Mouse (Mus musculus) lung, postnatal 0 days (tissue): ENCODE results near the gene Inpp5a. TPM values are rescaled to one million over a fixed set of nuclear protein-coding genes. Genes with fewer than 3 reads are reported as not detected.

Experiments used
- ATAC-seq: fragments of 200-750 bp; cut with Nextera tagmentation; 2 replicates; pipeline ENCODE4 v1.8.0; 2017; ENCODE audit warnings: moderate library complexity
- DNase-seq: peaks from one replicate; pipeline ENCODE4 v3.0.0-alpha.2; 2016; ENCODE audit warnings: low spot score
- H3K27ac ChIP-seq: fragments of 300-500 bp; sonication (generic); 2 replicates; pipeline ENCODE4 v1.5.1; 2014; ENCODE audit warnings: antibody characterized with exemption, mild to moderate bottlenecking, low read length, mixed read lengths
- H3K27me3 ChIP-seq: fragments of 300-500 bp; sonication (generic); replicated peaks from 2 replicates; pipeline ENCODE4 v1.6.1; 2014; ENCODE audit warnings: low read length, mixed read lengths; ENCODE audit not compliant: insufficient read depth
- H3K36me3 ChIP-seq: fragments of 300-500 bp; sonication (generic); 2 replicates; pipeline ENCODE4 v1.6.1; 2014; ENCODE audit warnings: low read length, mixed read lengths; ENCODE audit not compliant: insufficient read depth
- H3K4me1 ChIP-seq: fragments of 300-500 bp; sonication (generic); 2 replicates; pipeline ENCODE4 v1.6.1; 2014; ENCODE audit warnings: antibody characterized with exemption, low read depth, low read length, mixed read lengths; ENCODE audit not compliant: insufficient read depth
- H3K4me2 ChIP-seq: fragments of 300-500 bp; sonication (generic); replicated peaks from 2 replicates; pipeline ENCODE4 v1.6.1; 2014; ENCODE audit warnings: low read depth, mild to moderate bottlenecking, low read length, moderate library complexity, mixed read lengths
- H3K4me3 ChIP-seq: fragments of 300-500 bp; sonication (generic); 2 replicates; pipeline ENCODE4 v1.5.1; 2014; ENCODE audit warnings: low read depth, low read length
- H3K9ac ChIP-seq: fragments of 300-500 bp; sonication (generic); replicated peaks from 2 replicates; pipeline ENCODE4 v1.6.1; 2014; ENCODE audit warnings: low read depth, mild to moderate bottlenecking
- H3K9me3 ChIP-seq: fragments of 300-500 bp; sonication (generic); 2 replicates; pipeline ENCODE4 v1.6.1; 2016; ENCODE audit warnings: low read length, mixed read lengths
- CTCF ChIP-seq: IDR thresholded peaks from 2 replicates; pipeline ENCODE4 v1.5.1; 2016; ENCODE audit warnings: antibody characterized with exemption, mild to moderate bottlenecking
- EP300 ChIP-seq: IDR thresholded peaks from 2 replicates; pipeline ENCODE4 v1.6.1; 2016; ENCODE audit warnings: antibody characterized with exemption, mild to moderate bottlenecking, control low read depth
- WGBS: fragments of 180-500 bp; shearing (Covaris S2); extraction: QIAGEN DNeasy Blood & Tissue Kit; methylation state at CpG from one replicate; pipeline ENCODE4 v1.1.7; 2014; 5-methylcytosine and 5-hydroxymethylcytosine counted together
- polyA plus RNA-seq: library from polyadenylated mRNA; unstranded; fragments of >200 nt; fragmentation: Nextera tagmentation; extraction: Ambion mirVana; gene quantifications from 2 replicates; pipeline ENCODE4 v1.2.1, GENCODE M21; 2015

Gene Inpp5a
- polyA plus RNA-seq, 1 experiment from 2014 or later, result 41.3 TPM

DNA sequence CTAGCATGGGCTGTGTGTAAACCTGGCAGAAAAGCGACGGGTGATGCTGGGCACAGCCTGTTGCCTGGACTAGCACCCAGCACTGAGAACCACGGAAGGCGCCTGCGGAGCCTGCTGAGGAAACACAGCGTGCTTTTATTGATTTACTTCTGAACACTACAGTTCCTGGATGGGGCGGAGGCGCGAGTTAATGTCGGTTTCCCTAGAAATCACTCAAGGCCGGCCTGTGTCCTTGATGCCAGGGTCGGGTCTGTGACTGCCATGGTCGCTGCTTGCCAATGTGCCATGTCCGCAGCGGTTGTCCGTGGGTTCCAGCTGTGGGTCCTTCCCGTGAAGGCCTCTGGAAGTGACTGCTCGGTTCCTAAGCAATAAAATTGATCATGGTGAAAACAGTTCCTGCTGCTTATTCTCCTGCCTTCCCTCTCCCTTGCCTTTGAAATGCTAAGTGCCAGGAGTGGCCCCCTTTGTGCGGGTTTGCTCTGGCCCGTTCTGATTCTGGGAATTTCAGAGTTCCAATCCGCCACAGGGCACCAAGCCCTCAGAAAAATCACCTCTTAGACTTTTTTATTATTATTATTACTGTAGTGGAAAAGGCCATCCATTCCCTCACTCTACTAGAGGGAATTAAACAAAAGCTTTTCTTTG lies 190.5 kb downstream of the Inpp5a start:
- Histone ChIP-seq H3K27me3 (peaks cover 54% of the 10 kb centered on the region), H3K36me3 (peaks cover 27% of the 10 kb centered on the region), H3K4me1 (peaks cover 17% of the 10 kb centered on the region), H3K27ac (no peak overlapping the region), H3K9ac (no peak overlapping the region), H3K4me2 (no peak overlapping the region), H3K9me3 (no peaks in the 10 kb centered on the region), H3K4me3 (no peak overlapping the region)
- ATAC-seq, result no peak
- DNase-seq, result no peak
- TF ChIP-seq EP300 (no peak), CTCF (no peak)
- 88% methylated on average over 21 of the region's 21 CpGs for WGBS

DNA sequence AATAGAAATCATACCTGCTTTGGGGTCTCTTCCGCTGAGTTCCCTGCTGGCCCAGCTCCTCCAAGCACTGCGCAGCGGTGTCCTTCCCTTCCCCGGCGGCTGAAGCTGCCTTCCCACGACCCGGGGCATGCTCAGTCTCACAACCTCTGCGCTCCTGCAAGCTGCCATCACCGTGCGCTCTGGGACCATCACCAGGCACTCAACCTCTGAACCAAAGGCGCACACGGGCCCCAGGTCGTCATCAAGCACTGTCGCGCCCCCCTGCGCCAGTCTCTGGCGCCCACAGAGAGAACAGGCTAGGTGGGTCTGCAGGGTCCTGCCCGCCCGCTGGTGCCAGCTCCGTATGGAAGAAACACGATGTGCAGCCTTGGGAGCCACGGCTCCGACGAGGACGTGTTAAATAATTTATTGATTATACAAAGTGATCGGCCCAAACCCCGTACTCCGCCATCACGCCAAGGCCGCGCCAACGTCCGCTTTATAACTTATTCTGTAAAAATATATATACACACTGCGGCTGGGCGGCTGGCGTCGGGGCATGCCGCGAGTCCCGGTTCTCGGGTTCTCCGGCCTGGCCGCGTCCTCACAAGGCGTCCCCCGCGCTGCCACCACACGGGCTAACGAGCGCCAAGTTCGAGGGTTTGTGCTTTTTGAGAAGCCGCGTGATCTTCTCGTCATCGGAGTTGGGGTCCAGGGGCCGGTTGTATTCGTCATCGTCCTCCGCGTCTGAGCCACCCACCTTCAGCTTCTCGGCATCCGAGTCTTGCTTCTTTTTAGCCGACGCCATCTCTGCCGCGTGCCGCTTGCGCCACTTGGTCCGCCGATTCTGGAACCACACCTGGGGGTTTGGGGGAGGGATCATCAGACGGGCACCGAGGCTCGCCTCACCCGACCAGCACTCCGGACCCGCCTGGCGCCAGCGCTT lies 192.2 kb downstream of the Inpp5a start:
- H3K4me1 ChIP-seq, result peaks cover 17% of the 10 kb centered on the region
- peaks cover 17% of the 10 kb centered on the region for H3K36me3 ChIP-seq
- H3K4me3 ChIP-seq, result peak overlapping the region; percentile 33
- peaks cover 69% of the 10 kb centered on the region for H3K27me3 ChIP-seq
- H3K9ac ChIP-seq, result no peak overlapping the region
- H3K9me3 ChIP-seq, result no peaks in the 10 kb centered on the region
- WGBS, result 5% methylated on average over 77 of the region's 78 CpGs
- ATAC-seq (no peak), DNase-seq (no peak)
- no peak overlapping the region for H3K27ac ChIP-seq
- TF ChIP-seq EP300 (no peak), CTCF (no peak)
- H3K4me2 ChIP-seq, result peak overlapping the region; percentile 51

DNA sequence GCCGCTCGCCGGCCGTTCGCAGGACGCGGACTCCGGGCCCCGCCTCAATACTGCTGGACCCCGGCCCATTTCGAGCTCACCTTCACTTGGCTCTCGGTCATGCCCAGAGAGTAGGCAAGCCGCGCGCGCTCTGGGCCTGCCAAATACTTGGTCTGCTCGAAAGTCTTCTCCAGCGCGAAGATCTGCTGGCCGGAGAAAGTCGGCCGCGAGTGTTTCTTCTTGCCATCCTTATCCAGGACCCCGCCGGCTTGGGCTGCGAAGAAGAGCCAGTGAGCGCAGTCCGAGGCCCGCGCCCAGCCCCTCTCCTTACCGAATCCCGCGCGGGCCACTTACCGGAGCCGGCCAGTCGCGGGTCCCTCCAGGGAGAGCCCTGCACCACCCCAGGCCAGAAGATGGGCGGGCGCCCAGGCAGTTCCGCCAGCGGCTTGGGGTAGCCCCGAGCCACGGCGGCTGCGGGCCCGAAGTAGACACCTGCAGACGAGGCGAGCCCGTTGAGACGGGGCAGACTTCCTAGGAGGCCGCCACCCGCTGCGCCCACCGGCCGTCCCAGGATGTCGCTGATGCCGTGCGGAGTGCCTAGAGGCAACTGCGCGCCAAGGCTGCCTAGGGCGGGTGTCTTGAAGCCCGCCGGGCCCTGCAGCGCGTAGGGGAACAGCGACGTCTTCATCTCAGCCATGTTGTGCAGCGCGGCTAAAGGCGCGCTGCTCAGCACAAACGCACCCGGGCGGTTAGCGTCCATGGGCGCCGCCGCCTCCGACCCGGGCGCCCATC lies 193.1 kb downstream of the Inpp5a start:
- Histone ChIP-seq H3K4me3 (peak overlapping the region; percentile 33), H3K9ac (no peak overlapping the region), H3K4me1 (peaks cover 17% of the 10 kb centered on the region), H3K9me3 (no peaks in the 10 kb centered on the region), H3K36me3 (peaks cover 17% of the 10 kb centered on the region), H3K27ac (no peak overlapping the region), H3K27me3 (peaks cover 78% of the 10 kb centered on the region), H3K4me2 (peak overlapping the region; percentile 51)
- DNase-seq, result no peak
- WGBS, result 1% methylated on average over 70 of the region's 82 CpGs
- peak; percentile 15; the same call in 1 of the 2 replicates for ATAC-seq
- no peak for TF ChIP-seq CTCF
- no peak for TF ChIP-seq EP300

DNA sequence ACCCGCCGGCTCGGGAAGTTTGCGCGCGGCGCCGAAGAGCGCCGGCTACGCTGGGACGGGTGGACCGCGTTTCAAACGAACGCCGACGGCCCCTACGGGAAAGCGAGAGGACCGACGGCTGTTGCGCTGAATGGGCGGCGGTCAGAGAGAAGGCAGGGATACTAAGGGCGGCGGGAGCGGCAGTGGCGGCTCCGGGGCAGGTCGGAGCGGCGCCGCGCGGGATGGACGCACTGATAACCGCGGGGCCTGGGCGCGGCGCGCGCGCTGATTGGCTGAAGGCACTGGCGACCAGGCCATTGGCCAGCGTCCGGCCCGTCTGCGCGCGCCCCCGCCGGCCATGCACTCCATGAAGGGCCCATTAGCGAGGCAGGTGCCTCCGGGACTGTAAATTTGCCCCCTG lies 193.7 kb downstream of the Inpp5a start, which contains the start of gene Nkx6-2:
Gene Nkx6-2, minus strand, starts transcription at position 203 of the 400 bp plus-strand sequence.
- Histone ChIP-seq H3K27ac (no peak within 1 kb of the TSS), H3K27me3 (peaks cover 83% of the 10 kb centered on the region), H3K36me3 (peaks cover 14% of the 10 kb centered on the region), H3K9me3 (no peaks in the 10 kb centered on the region), H3K4me2 (peak within 1 kb of the TSS; percentile 51), H3K4me3 (peak within 1 kb of the TSS; percentile 33), H3K4me1 (peaks cover 17% of the 10 kb centered on the region), H3K9ac (no peak within 1 kb of the TSS)
- ATAC-seq (peak; percentile 55), DNase-seq (no peak)
- TF ChIP-seq EP300 (no peak), CTCF (no peak)
- 1% methylated on average over 34 of the region's 56 CpGs for WGBS

DNA sequence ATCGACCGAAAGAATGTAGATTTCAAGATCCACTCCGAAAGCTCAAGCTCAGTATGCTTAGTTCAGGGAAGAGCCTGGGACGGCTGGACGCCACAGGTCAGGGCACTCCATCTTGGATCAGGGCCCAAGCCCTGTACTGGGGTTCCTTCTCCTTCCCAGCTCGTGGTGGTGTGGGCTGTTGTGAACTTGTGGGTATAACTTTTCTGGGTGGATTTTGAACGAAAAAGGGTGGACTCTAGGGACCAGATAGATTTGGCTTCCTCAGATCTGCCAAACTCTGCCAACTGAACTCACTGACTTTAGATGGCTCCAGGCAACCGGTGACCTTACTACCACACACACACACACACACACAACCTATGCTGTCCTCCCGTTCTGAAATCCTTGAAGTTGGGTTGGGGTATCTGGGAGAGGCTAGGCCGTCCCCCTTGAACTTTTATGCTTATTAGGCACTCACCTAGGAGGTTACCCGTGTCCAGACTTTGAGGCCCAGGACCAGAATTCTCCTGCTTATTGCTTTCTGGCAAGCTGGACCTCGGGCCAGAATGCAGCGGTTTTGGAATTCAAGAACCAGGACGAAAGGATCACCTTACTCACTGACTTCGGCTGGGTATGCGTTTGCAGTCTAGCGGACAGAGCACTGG lies 194.3 kb downstream of the Inpp5a start:
- peaks cover 17% of the 10 kb centered on the region for H3K4me1 ChIP-seq
- H3K4me3 ChIP-seq, result no peak overlapping the region
- peaks cover 13% of the 10 kb centered on the region for H3K36me3 ChIP-seq
- DNase-seq (no peak), ATAC-seq (no peak)
- TF ChIP-seq CTCF, result no peak
- TF ChIP-seq EP300, result no peak
- peaks cover 79% of the 10 kb centered on the region for H3K27me3 ChIP-seq
- no peak overlapping the region; the same call in 1 of the 2 replicates for H3K4me2 ChIP-seq
- WGBS, result 20% methylated on average over 17 of the region's 17 CpGs
- no peaks in the 10 kb centered on the region for H3K9me3 ChIP-seq
- H3K9ac ChIP-seq, result no peak overlapping the region
- H3K27ac ChIP-seq, result no peak overlapping the region
